Mouse (Mus musculus) forebrain, embryonic 14.5 days (tissue): ENCODE results near the gene Ankrd39. TPM values are rescaled to one million over a fixed set of nuclear protein-coding genes. Genes with fewer than 3 reads are reported as not detected.

Experiments
- ATAC-seq: fragments of 200-750 bp; cut with Nextera tagmentation; 2 replicates; pipeline ENCODE4 v1.8.0; 2017; ENCODE audit warnings: mild to moderate bottlenecking, moderate library complexity
- DNase-seq: peaks from one replicate; pipeline ENCODE4 v3.0.0-alpha.2; 2015; ENCODE audit warnings: low spot score
- H3K27ac ChIP-seq: fragments of 300-500 bp; sonication (generic); 2 replicates; pipeline ENCODE4 v1.5.1; 2014; ENCODE audit warnings: low read depth, mild to moderate bottlenecking, control low read depth, low read length, moderate library complexity
- H3K27me3 ChIP-seq: fragments of 300-500 bp; sonication (generic); replicated peaks from 2 replicates; pipeline ENCODE4 v1.6.1; 2014; ENCODE audit warnings: low read length, control low read depth, mixed read lengths; ENCODE audit not compliant: control insufficient read depth, insufficient read depth
- H3K36me3 ChIP-seq: fragments of 300-500 bp; sonication (generic); 2 replicates; pipeline ENCODE4 v1.6.1; 2014; ENCODE audit warnings: low read length, control low read depth; ENCODE audit not compliant: control insufficient read depth, insufficient read depth
- H3K4me1 ChIP-seq: fragments of 300-500 bp; sonication (generic); 2 replicates; pipeline ENCODE4 v1.6.1; 2014; ENCODE audit warnings: antibody characterized with exemption, low read length, control low read depth; ENCODE audit not compliant: control insufficient read depth, insufficient read depth
- H3K4me2 ChIP-seq: fragments of 300-500 bp; sonication (generic); 2 replicates; pipeline ENCODE4 v1.6.1; 2014; ENCODE audit warnings: mild to moderate bottlenecking, control low read depth, low read length
- H3K4me3 ChIP-seq: fragments of 300-500 bp; sonication (generic); 2 replicates; pipeline ENCODE4 v1.5.1; 2014; ENCODE audit warnings: low read depth, low read length, control low read depth
- H3K9ac ChIP-seq: fragments of 300-500 bp; sonication (generic); 2 replicates; pipeline ENCODE4 v1.6.1; 2014; ENCODE audit warnings: mild to moderate bottlenecking, low read length, control low read depth, moderate library complexity
- H3K9me3 ChIP-seq: fragments of 300-500 bp; sonication (generic); replicated peaks from 2 replicates; pipeline ENCODE4 v1.6.1; 2016; ENCODE audit warnings: low read length, control low read depth, mixed read lengths; ENCODE audit not compliant: control insufficient read depth
- WGBS: fragments of 180-500 bp; shearing (Covaris S2); extraction: QIAGEN DNeasy Blood & Tissue Kit; methylation state at CpG from one replicate; pipeline ENCODE4 v1.1.7; 2014; 5-methylcytosine and 5-hydroxymethylcytosine counted together
- polyA plus RNA-seq: library from polyadenylated mRNA; unstranded; fragments of >200 nt; fragmentation: Nextera tagmentation; extraction: Ambion mirVana; gene quantifications from 2 replicates; pipeline ENCODE4 v1.2.1, GENCODE M21; 2014

Ankrd39 gene
- polyA plus RNA-seq, 1 experiment from 2014 or later = 15.7 TPM

- DNase-seq = no peak
- Histone ChIP-seq H3K27ac (no peak overlapping the region), H3K4me3 (no peak overlapping the region), H3K9ac (no peak overlapping the region), H3K4me1 (no peaks in the 10 kb centered on the region), H3K36me3 (no peaks in the 10 kb centered on the region), H3K9me3 (no peaks in the 10 kb centered on the region), H3K27me3 (no peaks in the 10 kb centered on the region), H3K4me2 (no peak overlapping the region)
- WGBS = 43% methylated on average over 21 of the region's 21 CpGs
- no peak for ATAC-seq
Observed at GRCm38 (mm10) chr1:36567818-36568603, 20.8 kb upstream of the Ankrd39 start.

DNA sequence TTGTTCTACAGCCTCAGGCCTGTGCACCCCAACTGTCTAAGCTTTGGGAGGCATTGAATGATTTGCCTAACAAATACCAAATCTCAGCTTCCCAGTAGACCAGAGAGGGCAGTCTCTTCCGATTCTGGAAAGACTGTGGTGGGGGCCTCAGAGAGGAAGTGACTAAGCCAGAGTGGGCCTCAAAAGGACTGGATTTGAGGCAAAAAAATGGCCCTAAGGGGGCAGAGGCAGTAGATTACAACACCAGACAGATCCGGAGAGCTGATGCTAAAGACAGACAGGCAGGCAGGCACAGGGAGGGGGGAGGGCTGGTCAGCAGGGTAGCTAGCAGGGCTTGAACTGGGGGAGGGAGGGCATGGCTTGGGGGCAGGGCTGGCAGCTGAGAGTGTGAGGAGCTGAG, 19.2 kb upstream of the Ankrd39 start:
- WGBS = 10% methylated on average over 2 of the region's 2 CpGs
- DNase-seq (no peak), ATAC-seq (no peak)
- Histone ChIP-seq H3K4me3 (no peak overlapping the region), H3K9me3 (no peaks in the 10 kb centered on the region), H3K4me1 (no peaks in the 10 kb centered on the region), H3K27me3 (no peaks in the 10 kb centered on the region), H3K9ac (no peak overlapping the region), H3K27ac (no peak overlapping the region), H3K36me3 (no peaks in the 10 kb centered on the region), H3K4me2 (no peak overlapping the region)

DNA sequence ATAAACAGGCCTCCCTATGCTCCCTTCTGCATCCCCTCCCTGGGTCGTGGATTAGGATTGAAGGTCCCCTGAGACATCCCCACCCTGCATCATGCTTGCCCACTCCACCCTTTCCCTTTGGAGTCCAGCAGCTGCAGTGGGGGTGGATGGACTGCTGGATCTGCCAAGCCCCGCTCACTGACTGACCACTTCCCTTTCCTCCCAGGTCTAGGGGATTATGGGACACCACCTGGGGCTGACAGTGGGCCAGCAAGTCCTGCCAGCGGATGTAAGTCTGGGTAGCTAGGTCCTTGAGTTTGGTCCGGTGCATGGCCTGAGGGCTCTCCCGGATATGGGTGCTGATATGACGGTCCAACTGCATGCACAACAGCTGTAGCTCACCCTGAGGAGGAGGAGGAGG, 16.9 kb upstream of the Ankrd39 start:
- 76% methylated on average over 6 of the region's 6 CpGs for WGBS
- Histone ChIP-seq H3K4me3 (no peak overlapping the region), H3K4me1 (no peaks in the 10 kb centered on the region), H3K27ac (no peak overlapping the region), H3K9me3 (no peaks in the 10 kb centered on the region), H3K9ac (no peak overlapping the region), H3K27me3 (no peaks in the 10 kb centered on the region), H3K4me2 (no peak overlapping the region), H3K36me3 (no peaks in the 10 kb centered on the region)
- ATAC-seq = no peak
- DNase-seq = no peak

DNA sequence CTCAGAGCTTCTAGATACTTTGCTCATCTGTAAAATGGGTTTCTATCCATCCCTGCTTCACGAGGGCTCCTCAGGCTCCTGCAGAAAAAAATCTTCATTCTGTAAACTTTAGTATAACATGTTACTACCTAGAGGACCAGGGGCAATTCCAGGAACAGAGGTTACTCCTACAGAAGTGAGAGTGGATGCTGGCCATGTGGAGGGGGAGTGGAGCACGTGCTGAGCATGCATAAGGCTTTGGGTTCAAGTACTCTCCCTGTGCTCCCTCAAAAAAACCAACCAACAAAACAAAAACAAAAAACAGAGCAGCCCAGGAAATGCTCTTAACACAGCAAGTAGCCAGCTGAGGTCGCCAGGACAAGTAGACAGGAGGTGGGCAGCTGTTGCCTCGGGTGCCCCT, 16.4 kb upstream of the Ankrd39 start:
- no peak overlapping the region for H3K9ac ChIP-seq
- no peak for ATAC-seq
- no peak for DNase-seq
- no peak overlapping the region for H3K4me3 ChIP-seq
- H3K36me3 ChIP-seq = no peaks in the 10 kb centered on the region
- H3K9me3 ChIP-seq = no peaks in the 10 kb centered on the region
- H3K4me1 ChIP-seq = peaks cover 3% of the 10 kb centered on the region; the same call in 1 of the 2 replicates
- H3K4me2 ChIP-seq = no peak overlapping the region
- H3K27me3 ChIP-seq = no peaks in the 10 kb centered on the region
- 78% methylated on average over 4 of the region's 4 CpGs for WGBS
- H3K27ac ChIP-seq = no peak overlapping the region

GRCm38 (mm10) chr1:36563197-36563596, 16.0 kb upstream of the Ankrd39 start:
- H3K4me1 ChIP-seq = peaks cover 6% of the 10 kb centered on the region; the same call in 1 of the 2 replicates
- H3K4me3 ChIP-seq = no peak overlapping the region
- no peak for DNase-seq
- H3K9ac ChIP-seq = no peak overlapping the region
- H3K27ac ChIP-seq = no peak overlapping the region
- no peaks in the 10 kb centered on the region for H3K36me3 ChIP-seq
- no peaks in the 10 kb centered on the region for H3K9me3 ChIP-seq
- WGBS = 73% methylated on average over 2 of the region's 2 CpGs
- H3K27me3 ChIP-seq = no peaks in the 10 kb centered on the region
- H3K4me2 ChIP-seq = no peak overlapping the region
- ATAC-seq = no peak

DNA sequence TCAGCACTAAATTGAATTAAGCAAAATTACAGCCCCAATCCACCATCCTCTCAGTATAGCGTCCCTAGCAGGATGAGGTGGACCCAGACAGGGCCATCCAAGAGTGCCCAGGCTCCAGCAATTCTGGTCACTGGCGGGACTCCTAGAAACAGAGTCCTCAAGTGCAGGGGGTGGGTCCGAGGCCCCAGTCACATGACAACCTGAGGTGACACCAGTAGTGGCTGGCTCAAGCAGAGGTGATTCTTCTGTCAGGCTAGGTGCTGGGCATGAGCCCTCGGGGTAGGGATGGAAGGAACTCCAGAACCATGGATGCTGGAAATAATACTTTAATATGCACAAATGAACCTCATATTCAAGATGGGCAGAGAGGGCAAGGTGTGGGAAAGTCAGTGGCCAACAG, 15.1 kb upstream of the Ankrd39 start:
- Histone ChIP-seq H3K27me3 (no peaks in the 10 kb centered on the region), H3K4me1 (peaks cover 6% of the 10 kb centered on the region; the same call in 1 of the 2 replicates), H3K36me3 (no peaks in the 10 kb centered on the region), H3K9ac (no peak overlapping the region), H3K9me3 (no peaks in the 10 kb centered on the region), H3K4me2 (no peak overlapping the region), H3K27ac (no peak overlapping the region), H3K4me3 (no peak overlapping the region)
- WGBS = 74% methylated on average over 4 of the region's 4 CpGs
- DNase-seq (no peak), ATAC-seq (no peak)

GRCm38 (mm10) chr1:36560903-36561302, 13.7 kb upstream of the Ankrd39 start:
- WGBS = 72% methylated on average over 6 of the region's 6 CpGs
- Histone ChIP-seq H3K9ac (no peak overlapping the region), H3K9me3 (no peaks in the 10 kb centered on the region), H3K27ac (no peak overlapping the region), H3K27me3 (no peaks in the 10 kb centered on the region), H3K36me3 (no peaks in the 10 kb centered on the region), H3K4me3 (no peak overlapping the region), H3K4me1 (peaks cover 6% of the 10 kb centered on the region; the same call in 1 of the 2 replicates), H3K4me2 (no peak overlapping the region)
- ATAC-seq (no peak), DNase-seq (no peak)

DNA sequence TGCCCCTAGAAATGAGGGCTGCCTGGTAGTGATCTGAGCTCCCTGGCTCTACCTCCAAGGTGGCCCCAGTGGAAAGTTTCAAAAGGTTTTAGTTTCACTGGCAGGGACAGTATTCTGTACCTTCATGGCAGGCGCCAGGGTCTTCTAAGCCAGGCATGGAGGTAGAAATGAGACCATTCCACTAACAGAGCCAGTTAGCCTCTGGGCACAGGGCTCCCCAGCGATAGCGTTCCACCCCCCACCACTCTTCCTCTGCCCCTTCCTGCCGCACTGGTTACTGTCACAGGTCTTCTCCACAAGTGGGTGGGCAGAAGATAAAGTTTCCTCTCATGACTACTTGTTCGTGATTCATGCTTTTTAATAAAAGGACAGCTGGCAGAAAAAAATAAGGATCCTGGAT, 12.6 kb upstream of the Ankrd39 start:
- DNase-seq = no peak
- Histone ChIP-seq H3K4me2 (no peak overlapping the region), H3K27ac (no peak overlapping the region), H3K36me3 (peaks cover 3% of the 10 kb centered on the region; the same call in 1 of the 2 replicates), H3K4me3 (no peak overlapping the region), H3K4me1 (peaks cover 16% of the 10 kb centered on the region), H3K27me3 (no peaks in the 10 kb centered on the region), H3K9me3 (no peaks in the 10 kb centered on the region), H3K9ac (no peak overlapping the region)
- 72% methylated on average over 5 of the region's 5 CpGs for WGBS
- no peak for ATAC-seq

GRCm38 (mm10) chr1:36559256-36559655, 12.0 kb upstream of the Ankrd39 start:
- peaks cover 9% of the 10 kb centered on the region for H3K36me3 ChIP-seq
- H3K9ac ChIP-seq = no peak overlapping the region
- H3K4me1 ChIP-seq = peaks cover 20% of the 10 kb centered on the region
- no peak overlapping the region for H3K27ac ChIP-seq
- H3K27me3 ChIP-seq = no peaks in the 10 kb centered on the region
- no peaks in the 10 kb centered on the region for H3K9me3 ChIP-seq
- no peak overlapping the region for H3K4me2 ChIP-seq
- DNase-seq (no peak), ATAC-seq (no peak)
- H3K4me3 ChIP-seq = no peak overlapping the region
- WGBS = 12% methylated on average over 4 of the region's 4 CpGs
